Mouse (Mus musculus) liver, embryonic 14.5 days (tissue): ENCODE results near the gene Desi1. TPM values are rescaled to one million over a fixed set of nuclear protein-coding genes. Genes with fewer than 3 reads are reported as not detected.
A peak's percentile ranks its signal among the peaks of the same experiment; 100 is the strongest.

ENCODE experiments used
- ATAC-seq: fragments of 200-750 bp; cut with Nextera tagmentation; 2 replicates; pipeline ENCODE4 v1.8.0; 2017; ENCODE audit warnings: moderate number of reproducible peaks, mild to moderate bottlenecking, moderate library complexity; ENCODE audit not compliant: insufficient read depth
- DNase-seq, 3 experiments: peaks; one replicate each; pipeline ENCODE4 v3.0.0-alpha.2; 2012 to 2013; ENCODE audit warnings: low read depth in 3 of 3, low spot score in 3 of 3
- H3K27ac ChIP-seq: fragments of 300-500 bp; sonication (generic); 2 replicates; pipeline ENCODE4 v1.5.1; 2014; ENCODE audit warnings: moderate library complexity, mild to moderate bottlenecking, control low read depth, inconsistent platforms
- H3K27me3 ChIP-seq: fragments of 300-500 bp; sonication (generic); 2 replicates; pipeline ENCODE4 v1.6.1; 2014; ENCODE audit warnings: mild to moderate bottlenecking, low read length, moderate library complexity; ENCODE audit not compliant: control insufficient read depth, insufficient read depth
- H3K36me3 ChIP-seq: fragments of 300-500 bp; sonication (generic); replicated peaks from 2 replicates; pipeline ENCODE4 v1.6.1; 2014; ENCODE audit warnings: low read depth; ENCODE audit not compliant: control insufficient read depth, insufficient read depth
- H3K4me1 ChIP-seq, 2 experiments: fragments of 200-500 bp in 1 of 2; fragments of 300-500 bp in 1 of 2; sonication (generic) in 1 of 2; replicated peaks; 2 replicates each; pipeline ENCODE4 v1.6.1; 2012 to 2014; ENCODE audit warnings: antibody characterized with exemption in 1 of 2, inconsistent platforms in 1 of 2, low read length in 1 of 2; ENCODE audit not compliant: control insufficient read depth in 2 of 2, insufficient read depth in 2 of 2
- H3K4me2 ChIP-seq: fragments of 300-500 bp; sonication (generic); 2 replicates; pipeline ENCODE4 v1.6.1; 2014; ENCODE audit warnings: low read depth, mild to moderate bottlenecking, control low read depth, moderate library complexity
- H3K4me3 ChIP-seq, 2 experiments: fragments of 200-500 bp in 1 of 2; fragments of 300-500 bp in 1 of 2; sonication (generic) in 1 of 2; 2 replicates each; pipeline ENCODE4 v1.5.1; 2012 to 2014; ENCODE audit warnings: low read depth in 2 of 2, low read length in 2 of 2, mild to moderate bottlenecking in 2 of 2, control low read depth in 1 of 2, inconsistent platforms in 1 of 2, moderate library complexity in 1 of 2; ENCODE audit not compliant: insufficient read depth in 1 of 2
- H3K9ac ChIP-seq: fragments of 300-500 bp; sonication (generic); replicated peaks from 2 replicates; pipeline ENCODE4 v1.6.1; 2014; ENCODE audit warnings: mild to moderate bottlenecking, control low read depth, moderate library complexity
- H3K9me3 ChIP-seq: fragments of 300-500 bp; sonication (generic); 2 replicates; pipeline ENCODE4 v1.6.1; 2016; ENCODE audit warnings: low read length, mixed read lengths; ENCODE audit not compliant: control insufficient read depth
- CTCF ChIP-seq: IDR thresholded peaks from 2 replicates; pipeline ENCODE4 v1.5.1; 2016; ENCODE audit warnings: antibody characterized with exemption, low read depth, control low read depth
- EP300 ChIP-seq: IDR thresholded peaks from 2 replicates; pipeline ENCODE4 v1.6.1; 2016; ENCODE audit warnings: antibody characterized with exemption, low read depth
- WGBS: fragments of 180-500 bp; shearing (Covaris S2); extraction: QIAGEN DNeasy Blood & Tissue Kit; methylation state at CpG from one replicate; pipeline ENCODE4 v1.1.7; 2014; ENCODE audit not compliant: insufficient replicate concordance; 5-methylcytosine and 5-hydroxymethylcytosine counted together
- polyA plus RNA-seq, 2 experiments: library from polyadenylated mRNA; depleted of rRNA in 1 of 2; stranded (reverse) in 1 of 2; unstranded in 1 of 2; fragments of >200 nt; fragmentation: Nextera tagmentation in 1 of 2; extraction: Ambion mirVana in 1 of 2; gene quantifications; 2 replicates each; pipeline versions ENCODE4 v1.2.1 to v1.2.3; 2012 to 2014

Desi1 gene
- polyA plus RNA-seq, 2 experiments = 8.6 to 9.3 TPM

DNA sequence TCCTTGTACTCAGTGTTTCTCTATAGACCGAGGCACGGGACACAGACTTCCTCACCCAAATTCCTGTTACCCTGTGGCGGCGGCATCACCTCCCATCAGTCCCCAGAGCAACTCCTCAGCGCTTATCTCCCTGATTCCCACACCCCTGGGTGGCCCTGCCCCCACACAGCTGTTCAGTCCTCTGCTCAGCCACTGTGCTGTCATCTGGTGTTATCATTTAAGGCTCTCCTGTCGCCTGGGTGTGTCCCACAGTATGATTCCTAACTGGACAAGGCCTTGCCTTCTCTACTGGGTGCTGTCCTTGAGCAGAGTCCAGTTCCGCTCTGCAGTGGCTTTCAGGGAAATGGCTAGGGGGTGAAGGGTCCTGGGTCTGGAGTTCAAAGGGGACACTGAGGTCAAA lies 43.1 kb downstream of the Desi1 start:
- ATAC-seq (peak; percentile 97), DNase-seq (peak; percentile 76 to 80 (median 77))
- Histone ChIP-seq H3K9me3 (no peaks in the 10 kb centered on the region), H3K27ac (peak overlapping the region; percentile 75), H3K36me3 (no peaks in the 10 kb centered on the region; the same call in 1 of the 2 replicates), H3K4me2 (peak overlapping the region; percentile 60), H3K27me3 (no peaks in the 10 kb centered on the region), H3K4me3 (peak overlapping the region; percentile 23 to 30; a peak in 2 of 4 replicates), H3K4me1 (peaks cover 14 to 21% of the 10 kb centered on the region in 2 experiments), H3K9ac (peak overlapping the region; percentile 49)
- WGBS = 15% methylated on average over 7 of the region's 7 CpGs
- TF ChIP-seq CTCF (no peak), EP300 (peak; percentile 65)

DNA sequence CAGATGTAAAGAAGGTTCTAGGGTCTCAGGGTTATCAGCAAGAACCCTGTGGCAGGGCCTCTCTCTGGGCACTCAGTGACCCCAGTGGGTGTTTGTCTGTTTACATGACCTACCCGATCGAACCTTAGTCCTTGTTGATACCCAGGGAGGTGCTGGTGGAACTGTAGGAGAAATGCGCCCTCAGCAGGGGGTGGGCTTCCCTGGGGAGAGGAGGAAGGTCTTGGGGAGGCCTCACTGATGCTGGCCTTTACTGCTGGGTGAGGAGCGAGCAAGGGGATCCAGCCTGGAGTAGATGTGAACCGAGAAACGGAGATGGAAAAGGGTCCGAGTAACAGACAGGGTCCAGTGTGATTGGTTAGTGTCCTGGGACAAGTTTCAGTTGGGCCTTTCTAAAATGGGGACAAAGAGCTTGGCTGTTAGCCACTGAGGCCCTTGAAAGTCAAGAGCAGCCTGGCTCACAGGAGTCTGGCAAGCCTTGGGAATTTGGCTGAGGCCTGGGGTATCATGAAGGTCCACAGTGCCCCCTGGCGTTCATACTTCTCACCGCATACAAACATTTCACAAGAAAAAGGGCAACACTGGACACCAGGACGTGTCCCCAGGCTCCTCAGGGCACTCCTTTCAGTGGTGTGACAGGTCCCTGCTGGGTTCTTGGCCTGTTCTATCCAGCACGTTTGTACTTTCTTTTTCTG lies 44.1 kb downstream of the Desi1 start:
- peak overlapping the region; percentile 21 to 30; a peak in 1 of 4 replicates for H3K4me3 ChIP-seq
- no peak for TF ChIP-seq EP300
- peak; percentile 94 for TF ChIP-seq CTCF
- peak overlapping the region; percentile 49 for H3K9ac ChIP-seq
- no peaks in the 10 kb centered on the region; the same call in 1 of the 2 replicates for H3K36me3 ChIP-seq
- DNase-seq (peak; percentile 73 to 83 (median 73)), ATAC-seq (peak; percentile 46; the same call in 1 of the 2 replicates)
- H3K9me3 ChIP-seq = no peaks in the 10 kb centered on the region
- peak overlapping the region; percentile 60 for H3K4me2 ChIP-seq
- H3K27ac ChIP-seq = peak overlapping the region; percentile 75
- no peaks in the 10 kb centered on the region for H3K27me3 ChIP-seq
- 56% methylated on average over 11 of the region's 11 CpGs for WGBS
- peaks cover 14 to 23% of the 10 kb centered on the region in 2 experiments for H3K4me1 ChIP-seq

DNA sequence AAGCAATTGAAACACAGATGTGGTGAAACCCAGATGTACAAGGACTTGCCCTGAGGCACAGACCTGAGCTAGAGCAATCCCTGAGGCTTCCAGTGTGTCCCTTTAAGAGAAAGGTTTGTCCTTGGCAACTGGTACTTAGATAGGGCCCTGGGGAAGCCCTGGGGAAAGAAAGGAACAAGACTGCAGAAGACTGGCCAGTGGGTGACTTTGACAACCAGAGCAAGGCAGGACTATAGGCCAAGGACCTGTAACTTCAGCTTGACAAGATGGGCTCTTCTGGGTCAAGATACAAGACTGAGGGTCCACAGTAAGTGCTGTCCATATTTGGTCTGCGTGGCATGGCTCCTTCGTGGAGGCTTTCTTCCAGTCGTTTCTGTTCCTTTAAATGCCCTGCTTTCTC lies 46.0 kb downstream of the Desi1 start, which contains the start of gene Xrcc6:
TSS of gene Xrcc6 (plus strand) at position 190 of the 400 bp plus-strand sequence.
- DNase-seq (no peak), ATAC-seq (no peak)
- no peak within 1 kb of the TSS for H3K9ac ChIP-seq
- H3K9me3 ChIP-seq = no peaks in the 10 kb centered on the region
- WGBS = 73% methylated on average over 3 of the region's 3 CpGs
- no peak within 1 kb of the TSS for H3K4me3 ChIP-seq
- no peaks in the 10 kb centered on the region for H3K27me3 ChIP-seq
- no peak within 1 kb of the TSS for H3K27ac ChIP-seq
- H3K4me2 ChIP-seq = no peak within 1 kb of the TSS
- TF ChIP-seq EP300 (no peak), CTCF (no peak)
- H3K4me1 ChIP-seq = peaks cover 14 to 23% of the 10 kb centered on the region in 2 experiments
- H3K36me3 ChIP-seq = no peaks in the 10 kb centered on the region

DNA sequence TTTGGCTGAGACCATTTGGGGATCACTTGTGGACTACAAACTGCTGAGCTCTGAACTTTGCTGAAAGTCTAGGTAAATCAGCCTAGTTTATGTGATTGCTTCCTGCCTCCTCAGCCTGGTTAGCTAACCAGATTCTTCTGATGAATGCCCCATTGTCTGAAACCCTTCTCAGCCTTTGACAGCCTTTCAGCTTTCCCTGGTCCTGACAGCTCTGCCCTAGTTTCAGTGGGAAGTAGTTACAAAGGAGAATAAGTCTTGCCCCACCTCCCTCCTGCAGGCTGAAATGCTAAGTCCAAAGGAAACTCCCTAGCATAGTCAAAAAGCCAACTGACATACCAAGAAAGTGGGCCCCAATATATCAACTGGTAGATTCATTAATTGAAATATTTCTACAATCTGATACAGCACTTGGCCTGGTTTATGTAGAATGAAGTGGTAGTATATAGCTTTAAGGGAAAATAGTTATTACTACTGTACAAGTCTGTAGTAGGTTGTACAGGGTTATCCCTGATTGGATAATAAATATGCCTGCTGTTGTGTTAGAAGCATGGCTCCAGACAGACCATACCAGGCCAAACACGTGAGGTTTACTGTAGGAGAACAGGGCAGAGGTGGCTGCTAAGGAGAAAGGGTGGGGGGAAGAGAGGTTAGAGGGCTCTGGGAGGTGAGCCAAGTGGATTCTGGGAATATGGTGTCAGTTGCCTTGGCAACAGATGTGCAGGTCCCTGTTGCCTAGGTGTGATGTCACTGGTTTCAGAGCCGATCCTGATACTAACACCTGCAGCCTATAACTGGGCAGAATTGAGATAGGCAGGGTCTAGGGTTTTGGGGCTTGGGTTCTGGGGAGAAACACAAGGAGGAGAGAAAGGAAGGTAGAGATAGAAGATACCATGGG lies 48.1 kb downstream of the Desi1 start:
- no peak overlapping the region for H3K27ac ChIP-seq
- no peak overlapping the region for H3K4me2 ChIP-seq
- H3K36me3 ChIP-seq = no peaks in the 10 kb centered on the region
- no peaks in the 10 kb centered on the region for H3K9me3 ChIP-seq
- no peak overlapping the region for H3K4me3 ChIP-seq
- no peak for TF ChIP-seq CTCF
- no peak for TF ChIP-seq EP300
- H3K9ac ChIP-seq = no peak overlapping the region
- DNase-seq (no peak), ATAC-seq (no peak)
- H3K27me3 ChIP-seq = no peaks in the 10 kb centered on the region
- WGBS = 65% methylated on average over 2 of the region's 2 CpGs
- H3K4me1 ChIP-seq = peaks cover 7 to 12% of the 10 kb centered on the region in 2 experiments

DNA sequence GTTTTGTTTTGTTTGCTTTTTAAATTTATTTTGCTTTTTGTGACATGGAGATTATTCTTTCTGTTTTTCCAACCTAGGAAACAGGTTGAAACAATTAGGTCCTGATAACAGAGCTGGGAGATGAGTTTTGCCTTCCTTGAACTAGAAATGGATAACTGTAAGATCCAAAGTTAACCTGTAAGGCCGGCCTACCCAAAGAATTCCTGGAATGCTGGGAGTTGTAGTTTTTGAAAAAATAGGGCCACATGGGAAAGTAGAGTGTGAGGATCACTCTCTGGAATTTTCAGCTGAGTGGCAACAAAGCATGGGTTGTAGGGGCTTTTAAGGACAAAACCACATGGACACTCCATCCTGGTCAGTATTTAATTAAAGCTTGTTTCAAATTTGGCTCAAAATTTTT lies 51.5 kb downstream of the Desi1 start:
- no peak overlapping the region for H3K4me2 ChIP-seq
- TF ChIP-seq CTCF (no peak), EP300 (no peak)
- H3K9me3 ChIP-seq = no peaks in the 10 kb centered on the region
- ATAC-seq = no peak
- no peak overlapping the region for H3K27ac ChIP-seq
- H3K4me1 ChIP-seq = peaks cover 0 to 2% of the 10 kb centered on the region in 2 experiments; a peak in 2 of 4 replicates
- no peaks in the 10 kb centered on the region for H3K36me3 ChIP-seq
- H3K9ac ChIP-seq = no peak overlapping the region
- no peak for DNase-seq
- H3K27me3 ChIP-seq = no peaks in the 10 kb centered on the region
- no peak overlapping the region for H3K4me3 ChIP-seq
- 43% methylated on average over 1 of the region's 1 CpGs for WGBS
